9 mouse cellular contexts compared by ENCODE assay signal in the genomic region with DNA sequence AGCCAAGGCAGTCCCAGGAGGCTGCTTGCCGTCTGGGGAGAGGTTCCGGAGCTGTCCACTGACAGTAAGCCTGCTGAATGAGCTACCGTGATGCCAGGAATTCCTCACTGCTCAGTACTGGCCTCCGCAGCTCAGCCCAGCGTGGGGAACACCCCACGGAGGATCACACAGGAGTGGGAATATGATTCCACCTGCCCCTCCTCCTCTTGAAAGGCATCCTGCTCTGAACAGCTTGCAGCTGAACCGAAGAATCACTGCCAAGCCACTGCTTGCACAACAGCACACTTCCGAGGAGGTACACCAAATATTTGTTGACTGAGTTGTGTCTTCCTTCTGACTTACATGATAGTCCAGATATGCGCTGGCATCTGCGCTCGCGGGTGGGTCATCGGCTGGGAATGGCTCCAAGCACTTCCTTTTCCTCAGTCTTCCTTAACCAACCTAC. TPM values are rescaled to one million over a fixed set of nuclear protein-coding genes. Genes with fewer than 3 reads are reported as not detected.
A peak's percentile ranks its signal among the peaks of the same experiment; 100 is the strongest.
DNase-seq lines count a peak whose midpoint lies in the region; ATAC-seq lines count a peak whose summit lies in the region.
"Had no signal": no experiment of that assay in that cellular context is flagged by ENCODE, and none has a peak within 500 bp of the region (broad histone marks: within the 10 kb centered on the region; RNA-seq: fewer than 3 reads in every experiment).

No protein-coding gene starts in this region.

- 46% methylated on average over 13 of the region's 13 CpGs for WGBS in heart, embryonic 10.5 days

- no peaks in the 10 kb centered on the region for H3K36me3 ChIP-seq in heart, embryonic 10.5 days
- H3K36me3 ChIP-seq: hindbrain, embryonic 13.5 days had no signal

- peaks cover 32% of the 10 kb centered on the region for H3K4me1 ChIP-seq in heart, embryonic 10.5 days

- no peaks in the 10 kb centered on the region for H3K9me3 ChIP-seq in heart, embryonic 10.5 days
- H3K9me3 ChIP-seq: hindbrain, embryonic 13.5 days had no signal

- no peak overlapping the region for H3K27ac ChIP-seq in heart, embryonic 10.5 days
- H3K27ac ChIP-seq: hindbrain, embryonic 13.5 days had no signal

- H3K4me3 ChIP-seq in heart, embryonic 10.5 days = no peak overlapping the region
- H3K4me3 ChIP-seq: hindbrain, embryonic 13.5 days had no signal

- no peak for ATAC-seq in erythroblast, adult 5-6 weeks (replicated peaks; ENCODE audit: low FRiP score, poor library complexity, severe bottlenecking)

- no peaks in the 10 kb centered on the region; the same call in 1 of the 2 replicates for H3K27me3 ChIP-seq in heart, embryonic 10.5 days (ENCODE audit: insufficient read depth, poor library complexity, severe bottlenecking)
- H3K27me3 ChIP-seq: hindbrain, embryonic 13.5 days had no signal

- DNase-seq in heart, adult 9 months (ENCODE audit: low spot score in 2 of 2) = peak; percentile 43 to 51
- DNase-seq in heart, embryonic 10.5 days (ENCODE audit: low spot score) = no peak
- peak; percentile 89 for DNase-seq in 3134 (ENCODE audit: extremely low read depth, insufficient read length, low spot score)
- DNase-seq in adrenal gland, postnatal 25 days = peak; percentile 14
- peak; percentile 41 for DNase-seq in kidney, postnatal 14 days
- DNase-seq in cerebellum, adult 8-10 months = no peak
- no peak for DNase-seq in cerebellum, adult 11-12 months

RNA-seq across cellular contexts. Expression of a gene that starts 26.9 kb away (rescaled TPM):
- polyA plus RNA-seq in heart, embryonic 10.5 days (2016; fragmentation: Nextera tagmentation; extraction: Ambion mirVana) = 89.1 and 105 TPM in 2 replicates
- 20.1 and 20.5 TPM in 2 replicates for total RNA-seq in adrenal gland, postnatal 25 days (2021)
- total RNA-seq in erythroblast, adult 5-6 weeks (2015; ENCODE audit: low replicate concordance) = 18.4 and 25.9 TPM in 2 replicates
- total RNA-seq in erythroblast, adult 5-6 weeks (2017; ENCODE audit: low replicate concordance) = 13.8 and 16.7 TPM in 2 replicates

Comparison
In these comparisons a context has a peak if more than half of its experiments do, and no peak if none do; other contexts are left out.
1. DNase-seq: peak in heart, adult 9 months (2 of 2), 3134 (single experiment), adrenal gland, postnatal 25 days (single experiment) and kidney, postnatal 14 days (single experiment); none in heart, embryonic 10.5 days (single experiment), cerebellum, adult 8-10 months (single experiment) and cerebellum, adult 11-12 months (single experiment).